Mouse (Mus musculus): Measurements from ENCODE around the gene 6330409D20Rik. TPM values are rescaled to one million over a fixed set of nuclear protein-coding genes. Genes with fewer than 3 reads are reported as not detected.

6330409D20Rik gene
- total RNA-seq (2021): 1 to 10 TPM; 3.0 to 3.2 TPM

DNA sequence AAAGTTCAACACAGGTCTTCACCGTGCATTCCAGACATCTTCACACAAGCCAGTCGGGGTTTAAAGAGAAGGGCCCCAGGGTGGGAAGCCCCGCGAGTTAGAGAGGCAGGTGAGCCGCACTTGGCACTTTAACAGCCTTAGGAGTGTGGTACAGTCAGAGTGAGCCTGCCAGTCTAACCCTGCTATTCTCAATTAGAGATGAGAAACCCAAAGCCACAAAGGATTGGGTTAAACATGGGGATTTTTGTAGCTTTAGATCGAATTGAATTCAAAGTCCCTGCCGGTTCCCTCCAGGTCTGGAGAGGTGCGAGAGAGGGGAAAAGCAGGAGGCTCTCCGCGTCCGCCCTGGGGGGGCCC lies at the start of gene 6330409D20Rik:
TSS of gene 6330409D20Rik (minus strand) at position 101 of the 357 bp plus-strand sequence.
- DNase-seq: no peak
- intact Hi-C loops (cut with DNase I): no loop called here

DNA sequence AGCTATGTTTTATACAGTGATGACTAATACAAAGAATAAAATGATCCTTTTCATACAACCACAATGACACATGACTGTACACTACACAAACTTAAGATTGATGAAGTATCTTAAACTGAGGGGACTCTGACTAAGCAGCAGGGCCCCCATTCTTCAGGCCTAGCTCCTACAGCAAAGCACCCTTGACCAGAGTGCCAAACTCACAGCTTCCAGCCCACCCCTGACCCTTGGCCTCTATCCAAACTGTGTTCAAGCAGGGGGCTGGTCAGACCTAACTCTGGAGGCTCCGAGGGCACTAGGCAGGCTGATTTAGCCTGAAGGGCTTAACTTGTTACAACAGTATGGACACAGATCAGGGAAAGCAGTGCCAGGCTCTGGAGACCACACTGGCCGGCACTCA lies 47.8 kb upstream of the 6330409D20Rik start:
- intact Hi-C loops (cut with DNase I): loop anchor here (5.0 kb wide), 1 partner anchor 64 kb away; no protein-coding TSS in a partner anchor
- DNase-seq: no peak

DNA sequence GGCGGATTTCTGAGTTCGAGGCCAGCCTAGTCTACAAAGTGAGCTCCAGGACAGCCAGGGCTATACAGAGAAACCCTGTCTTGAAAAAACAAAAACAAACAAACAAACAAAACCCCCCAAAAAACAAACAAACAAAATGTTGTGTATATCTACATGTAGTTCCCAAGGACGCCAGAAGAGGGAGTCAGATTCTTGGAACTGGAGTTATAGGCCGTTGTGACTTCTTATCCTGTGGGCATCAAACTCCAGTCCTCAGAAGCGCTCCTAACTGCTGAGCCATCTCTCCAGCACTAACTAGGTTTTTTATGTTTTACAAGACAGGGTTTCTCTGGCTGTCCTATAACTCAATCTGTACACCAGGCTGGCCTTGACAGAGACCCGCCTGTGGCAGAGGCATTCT lies 46.4 kb upstream of the 6330409D20Rik start:
- intact Hi-C loops (cut with DNase I): loop anchor here (5.0 kb wide), 1 partner anchor 65 kb away; no protein-coding TSS in a partner anchor
- DNase-seq: no peak

DNA sequence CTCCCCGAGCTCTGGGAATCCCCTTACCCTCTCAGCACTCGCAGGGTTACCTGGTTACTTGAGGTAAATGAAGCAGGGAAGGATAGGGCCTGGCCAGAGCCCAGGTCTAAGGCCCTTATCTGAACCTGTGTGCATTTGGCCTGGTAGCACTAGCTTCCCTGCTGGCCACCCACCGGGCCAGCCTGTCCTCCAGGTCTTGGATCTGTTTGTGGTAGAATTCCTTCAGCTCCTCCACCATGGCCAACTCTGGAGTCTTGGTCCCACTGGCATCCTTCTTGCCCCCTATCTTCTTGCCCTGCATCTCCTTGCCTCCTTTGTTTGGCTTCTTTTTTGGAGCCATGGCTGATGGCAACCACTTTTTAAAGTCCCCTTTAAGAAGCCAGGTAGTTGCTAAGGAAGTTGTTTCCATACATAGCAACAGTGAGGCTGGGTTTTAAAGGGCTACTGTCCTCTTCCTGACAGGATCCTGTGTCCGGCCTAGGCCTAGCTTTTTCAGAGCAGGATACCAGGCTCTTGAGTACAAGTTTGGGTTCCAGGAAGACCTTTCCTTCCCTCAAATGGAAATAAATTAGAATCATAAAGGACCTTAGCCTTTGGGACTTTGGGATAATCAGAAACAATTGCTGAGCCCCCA lies 43.3 kb upstream of the 6330409D20Rik start, which contains the start of gene Cfap157:
TSS of gene Cfap157 (minus strand) at position 381 of the 634 bp plus-strand sequence.
- no peak for DNase-seq
- intact Hi-C loops (cut with DNase I): no loop called here

DNA sequence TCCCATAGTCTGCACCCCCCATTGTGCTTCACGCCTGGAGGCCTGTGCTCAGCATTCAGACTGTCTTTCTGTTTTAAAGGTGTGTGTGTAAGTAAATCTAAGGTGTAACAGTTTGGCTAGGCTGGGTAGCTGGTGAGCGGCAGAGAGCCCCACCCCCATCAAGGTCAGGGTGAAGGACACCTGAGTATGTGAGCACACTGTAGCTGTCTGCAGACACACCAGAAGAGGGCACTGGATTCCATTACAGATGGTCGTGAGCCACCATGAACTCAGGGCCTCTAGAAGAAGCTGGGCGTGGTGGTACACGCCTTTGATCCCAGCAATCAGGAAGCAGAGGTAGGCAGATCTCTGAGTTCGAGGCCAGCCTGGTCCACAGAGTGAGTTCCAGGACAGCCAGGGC lies 40.9 kb upstream of the 6330409D20Rik start:
- intact Hi-C loops (cut with DNase I): no loop called here
- no peak for DNase-seq

DNA sequence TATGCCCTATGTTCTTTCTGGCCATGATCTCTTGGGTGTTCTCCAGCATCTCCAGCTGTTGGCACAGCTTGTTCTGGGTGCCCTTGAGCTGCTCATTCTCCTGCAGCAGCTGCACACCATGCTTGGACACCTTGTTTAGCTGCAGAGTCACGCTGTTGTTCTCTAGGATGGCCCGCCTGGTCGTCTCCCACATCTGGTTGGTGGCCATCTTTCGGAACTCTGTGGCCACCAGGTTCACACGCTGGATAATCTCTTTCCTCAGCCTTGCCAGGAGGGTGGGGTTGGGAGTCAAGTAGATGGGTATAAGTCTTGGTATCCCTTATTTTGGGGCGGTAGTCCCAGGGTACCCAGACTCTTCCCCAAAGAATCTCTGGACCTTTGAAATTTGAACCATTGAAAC lies 38.9 kb upstream of the 6330409D20Rik start:
- no peak for DNase-seq
- intact Hi-C loops (cut with DNase I): no loop called here

DNA sequence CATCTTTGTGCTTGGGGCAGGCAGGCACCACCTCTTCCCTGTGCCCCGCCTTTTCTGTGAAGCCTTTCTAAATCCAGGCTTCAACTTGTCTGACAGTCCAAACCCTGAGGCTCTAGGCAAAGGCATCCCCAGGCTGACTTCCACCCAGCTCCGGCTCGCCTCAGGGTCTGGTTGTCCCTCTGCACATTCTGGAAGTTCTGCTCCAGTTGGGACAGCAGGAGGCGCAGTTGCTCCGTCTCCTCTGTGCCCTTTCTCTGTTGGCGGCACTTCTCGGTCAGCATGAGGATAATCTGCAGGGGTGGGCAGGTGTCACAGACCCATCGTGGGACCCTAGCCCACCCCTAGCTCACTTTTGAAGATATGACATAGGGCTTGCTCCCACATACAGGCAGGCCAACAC lies 38.3 kb upstream of the 6330409D20Rik start:
- intact Hi-C loops (cut with DNase I): no loop called here
- DNase-seq: peak; percentile 73

DNA sequence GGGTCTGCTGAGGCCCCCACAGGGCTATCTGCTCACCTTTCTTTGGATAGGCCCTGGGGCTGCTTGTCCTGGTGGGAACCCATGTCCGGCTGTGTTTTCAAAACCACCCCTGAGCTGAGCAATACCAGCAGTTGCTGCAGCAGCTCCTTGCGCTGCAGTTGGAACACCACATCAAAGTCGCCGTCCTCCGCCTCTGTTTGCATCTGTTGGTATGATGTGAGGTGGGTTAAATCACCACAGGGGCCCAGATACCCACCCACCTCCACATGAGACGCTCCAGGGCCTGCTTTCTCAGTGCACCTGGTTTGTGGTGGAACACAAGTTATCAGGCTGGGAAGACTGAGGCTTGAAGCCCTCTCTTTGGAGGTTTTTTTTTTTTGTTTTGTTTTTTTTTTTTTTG lies 37.3 kb upstream of the 6330409D20Rik start:
- no peak for DNase-seq
- intact Hi-C loops (cut with DNase I): no loop called here

DNA sequence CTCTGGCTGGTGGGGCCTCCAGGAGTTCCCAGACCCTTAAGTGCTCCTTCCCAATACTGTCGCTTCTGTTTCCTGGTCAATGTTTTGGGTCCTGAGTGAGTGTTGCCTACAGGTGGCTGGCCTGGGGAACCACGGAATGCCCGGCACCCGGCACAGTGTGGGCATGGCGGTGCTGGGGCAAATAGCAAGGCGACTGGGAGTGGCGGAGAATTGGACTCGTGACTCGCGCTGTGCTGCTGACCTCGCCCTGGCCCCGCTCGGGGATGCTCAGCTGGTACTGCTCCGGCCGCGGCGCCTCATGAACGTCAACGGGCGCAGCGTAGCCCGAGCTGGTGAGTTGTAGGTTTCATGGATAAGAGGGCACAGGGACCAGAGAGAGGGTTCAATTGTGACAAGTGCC lies 35.4 kb upstream of the 6330409D20Rik start:
- no peak for DNase-seq
- intact Hi-C loops (cut with DNase I): no loop called here

DNA sequence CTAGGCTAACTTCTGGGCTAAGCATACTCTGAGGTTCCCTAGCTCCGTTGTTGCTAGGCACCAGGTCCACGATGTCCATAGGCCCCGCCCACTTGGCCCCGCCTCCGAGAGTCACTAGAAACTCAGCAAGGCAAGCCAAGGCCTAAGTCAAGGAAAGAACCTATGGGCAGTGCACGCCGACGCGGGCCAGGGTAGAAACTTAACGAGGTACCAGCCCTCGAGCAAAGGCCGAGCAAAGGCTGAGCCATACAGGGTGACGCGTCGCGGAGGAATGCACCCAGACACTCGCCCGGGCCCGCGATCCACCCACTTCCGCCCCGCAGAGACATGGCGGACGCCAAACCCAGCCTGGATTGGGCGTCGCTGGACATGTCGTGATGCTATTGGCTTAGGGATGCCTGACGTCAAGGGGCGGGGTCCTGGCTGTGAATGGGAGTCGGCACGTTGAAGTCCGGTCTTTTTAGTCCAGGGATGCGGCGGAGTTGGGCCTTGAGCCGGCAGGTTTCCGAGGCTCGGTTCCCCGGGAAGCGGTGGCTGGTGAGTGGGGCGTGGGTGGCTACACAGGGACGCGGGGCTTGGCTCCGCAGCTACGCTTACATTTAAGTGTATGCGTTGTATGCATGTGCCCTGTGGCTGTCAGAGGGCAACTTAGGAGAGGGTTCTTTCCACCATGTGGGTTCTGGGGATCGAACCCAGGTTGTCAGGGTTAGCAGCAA lies 34.7 kb upstream of the 6330409D20Rik start, which contains the start of the genes Ttc16 and Ptrh1:
TSS of gene Ttc16 (minus strand) at position 275 of the 716 bp plus-strand sequence.
TSS of gene Ptrh1 (plus strand) at position 428 of the 716 bp plus-strand sequence.
- peak; percentile 97 for DNase-seq
- intact Hi-C loops (cut with DNase I): no loop called here

DNA sequence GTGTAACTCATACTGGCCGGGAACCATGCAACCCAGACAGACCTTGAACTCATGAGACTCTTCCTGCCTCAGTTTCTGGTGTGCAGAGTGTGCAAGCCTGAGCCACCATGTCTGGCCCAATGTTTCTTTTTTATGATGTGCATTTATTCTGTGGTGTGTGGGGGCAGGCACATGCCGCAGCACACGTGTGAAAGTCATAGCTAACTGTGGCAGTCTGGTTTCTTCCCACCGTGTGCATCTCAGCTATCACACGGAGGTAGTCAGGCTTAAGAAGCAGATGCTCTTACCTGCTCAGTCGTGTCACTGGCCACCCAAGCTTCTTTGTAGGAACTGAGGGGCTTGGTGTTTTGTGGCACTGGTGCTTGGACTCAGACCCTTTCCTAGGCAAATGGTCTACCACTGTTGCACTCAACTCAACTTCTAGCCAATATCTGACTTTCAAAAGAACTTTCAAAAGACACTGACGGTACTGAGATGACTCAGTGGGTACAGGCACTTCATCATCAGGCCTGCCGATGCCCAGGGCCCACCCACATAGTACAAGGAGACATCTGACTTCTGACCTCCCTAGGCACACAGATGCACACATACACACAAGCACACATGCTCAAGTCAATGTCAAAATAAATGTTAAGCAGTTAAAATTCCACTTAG lies 31.9 kb upstream of the 6330409D20Rik start:
- DNase-seq: no peak
- intact Hi-C loops (cut with DNase I): no loop called here

DNA sequence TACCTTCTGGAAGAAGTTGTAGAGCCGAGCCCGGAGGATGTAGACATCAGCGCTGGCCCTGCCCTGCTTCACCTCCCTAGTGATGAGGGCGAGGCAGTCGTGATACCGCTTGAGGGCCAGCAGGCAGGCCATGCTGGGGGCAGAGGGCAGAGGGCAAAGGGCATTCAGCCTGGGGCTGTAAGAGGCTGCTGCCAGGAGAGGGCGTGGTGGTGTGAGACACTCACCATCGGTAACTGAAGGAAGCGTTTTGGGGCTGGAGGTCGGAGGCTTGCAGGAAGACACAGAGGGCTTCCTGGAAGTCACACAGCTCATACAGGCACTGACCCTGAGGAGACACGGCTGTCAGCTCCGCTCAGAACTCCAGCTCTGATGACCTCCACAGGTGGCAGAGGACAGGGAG lies 31.1 kb upstream of the 6330409D20Rik start:
- intact Hi-C loops (cut with DNase I): no loop called here
- no peak for DNase-seq

DNA sequence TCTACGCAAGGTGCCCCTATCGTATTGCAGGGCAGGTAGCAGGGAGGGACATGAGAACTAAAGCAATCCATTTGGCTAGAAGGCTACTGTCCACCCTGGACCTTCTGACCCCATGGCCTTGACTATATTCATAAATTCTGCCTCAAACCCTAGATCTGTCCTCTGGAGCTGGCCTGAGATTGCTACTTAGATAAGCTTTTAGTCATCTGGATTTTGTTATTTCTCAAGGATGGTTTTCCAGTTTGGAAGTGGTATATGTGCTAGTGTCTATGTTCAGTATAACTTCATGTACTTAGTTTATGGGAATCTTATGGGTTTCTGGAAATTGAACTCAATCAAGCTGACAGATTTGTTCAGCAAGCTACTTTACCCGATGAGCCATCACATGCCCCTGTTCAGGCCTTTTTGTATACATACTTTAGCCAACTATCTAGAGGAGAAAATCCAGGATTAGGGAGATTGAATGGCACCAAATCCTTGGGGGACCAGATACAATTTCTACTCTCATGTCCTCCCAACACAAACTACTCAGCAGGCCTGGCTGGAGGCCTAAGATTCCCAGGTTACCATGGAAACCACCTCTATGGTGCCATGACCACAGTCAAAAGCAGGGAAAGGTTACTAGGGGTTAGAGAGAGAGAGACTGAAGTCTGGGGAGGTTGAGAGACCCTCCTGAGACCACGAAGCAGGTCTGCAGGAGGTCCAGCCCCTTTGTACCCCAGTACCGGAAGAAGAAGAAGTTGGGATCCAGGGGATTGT lies 28.7 kb upstream of the 6330409D20Rik start:
- DNase-seq: peak; percentile 48
- intact Hi-C loops (cut with DNase I): no loop called here

DNA sequence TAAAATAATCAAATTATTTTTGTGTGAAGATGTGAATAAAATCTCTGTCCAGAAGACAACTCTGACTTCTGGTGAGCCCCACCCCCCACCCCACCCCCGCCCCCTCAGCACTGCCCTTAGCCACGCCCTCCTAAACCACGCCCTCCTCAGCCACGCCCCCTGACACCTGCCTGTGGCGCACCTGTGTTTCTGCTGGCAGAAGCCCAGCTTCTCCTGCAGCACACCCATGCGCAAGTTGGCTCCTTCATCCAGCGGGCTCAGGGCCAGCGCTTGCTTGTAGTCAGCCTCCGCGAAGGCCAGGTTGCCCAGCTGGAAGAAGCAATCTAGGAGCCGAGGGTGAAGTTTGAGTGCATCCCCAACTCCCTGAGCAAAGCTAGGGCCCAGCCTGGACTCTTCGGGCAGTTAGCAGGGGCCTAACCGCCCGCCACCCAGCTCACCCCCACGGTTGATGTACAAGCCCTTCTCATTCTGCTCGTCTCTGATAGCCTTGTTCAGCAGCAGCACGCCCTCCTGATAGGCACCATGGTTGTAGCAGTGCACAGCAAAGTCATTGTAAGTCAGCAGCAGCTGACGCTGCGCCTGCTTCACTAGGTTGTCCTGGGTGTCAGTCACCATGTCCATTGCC lies 28.0 kb upstream of the 6330409D20Rik start:
- DNase-seq: peak; percentile 66
- intact Hi-C loops (cut with DNase I): no loop called here

DNA sequence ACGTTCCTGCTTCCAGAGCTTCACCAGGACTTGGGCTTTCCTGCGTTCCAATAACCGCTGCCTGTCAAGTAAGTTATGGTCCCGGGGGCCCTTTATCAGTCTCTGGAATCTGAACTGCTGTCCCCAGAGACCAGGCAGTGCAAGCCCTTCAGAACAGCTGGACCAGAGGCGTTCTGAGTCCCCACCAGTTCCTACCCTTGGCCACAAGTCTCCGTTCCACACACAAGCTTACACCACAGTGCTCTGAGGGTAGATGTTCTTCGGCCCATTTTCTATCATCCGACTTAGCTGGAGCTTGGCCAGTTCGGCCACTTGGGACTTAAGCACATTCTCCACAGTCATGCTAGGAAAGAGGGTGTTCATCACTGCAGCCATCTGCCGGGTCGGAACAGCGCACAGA lies 26.4 kb upstream of the 6330409D20Rik start:
- no peak for DNase-seq
- intact Hi-C loops (cut with DNase I): no loop called here

DNA sequence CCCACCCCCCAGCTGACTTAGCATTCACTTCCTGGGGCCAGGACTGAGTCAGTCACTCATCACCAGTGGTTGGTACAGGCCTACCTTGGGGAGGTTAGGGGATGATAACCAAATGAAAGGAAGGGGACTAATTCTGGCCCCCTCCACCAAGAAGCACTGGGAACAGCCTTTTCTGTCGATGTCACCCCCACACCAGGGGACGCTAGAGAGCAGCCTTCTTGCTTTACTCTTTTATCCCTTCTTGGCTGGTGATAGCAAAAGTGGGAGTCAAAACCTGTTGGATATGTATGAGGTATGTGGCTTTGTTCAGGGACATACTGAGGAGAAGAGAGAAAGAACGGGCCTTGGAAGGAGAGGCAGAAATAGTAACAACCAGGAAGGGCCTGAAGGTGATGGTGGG lies 22.5 kb upstream of the 6330409D20Rik start:
- intact Hi-C loops (cut with DNase I): no loop called here

DNA sequence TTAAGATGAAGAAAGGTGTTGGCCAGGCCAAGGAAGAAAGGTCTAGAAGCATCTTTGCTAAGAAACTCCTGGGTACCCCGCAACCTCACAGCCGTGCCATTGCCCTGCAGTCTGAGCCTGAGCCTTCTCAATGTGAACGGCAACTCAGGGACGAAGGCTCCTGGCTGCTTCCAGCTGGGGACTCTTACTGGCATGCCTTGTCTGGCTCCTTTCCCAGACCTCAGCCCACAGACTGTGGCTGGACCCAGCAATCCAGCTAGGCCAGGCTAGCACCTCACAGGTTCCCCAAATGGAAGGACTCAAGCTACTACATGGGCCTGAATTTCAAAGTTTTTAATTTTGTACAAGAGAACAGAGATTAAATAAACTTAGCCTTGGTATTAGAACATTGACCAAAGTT lies 21.0 kb upstream of the 6330409D20Rik start:
- DNase-seq: peak; percentile 49
- intact Hi-C loops (cut with DNase I): no loop called here

More for the DNA sequence above, 22.5 kb upstream of the 6330409D20Rik start:
- no peak for DNase-seq

DNA sequence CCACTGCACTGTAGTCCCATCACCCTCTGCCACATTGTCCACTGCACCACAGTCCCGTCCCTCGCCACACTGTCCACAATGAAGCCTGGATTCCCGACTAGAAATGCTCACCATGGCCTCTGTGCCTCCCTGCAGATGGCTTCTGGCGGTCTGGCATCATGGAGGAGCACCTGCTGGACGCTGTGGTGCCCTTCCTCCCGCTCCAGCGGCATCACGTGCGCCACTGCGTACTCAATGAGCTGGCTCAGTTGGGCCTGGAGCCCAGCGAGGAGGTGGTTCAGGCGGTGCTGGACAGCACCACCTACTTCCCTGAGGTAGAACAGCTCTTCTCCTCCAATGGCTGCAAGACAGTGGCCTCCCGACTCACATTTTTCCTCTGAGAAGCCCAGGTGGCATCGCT lies 20.5 kb upstream of the 6330409D20Rik start:
- DNase-seq: peak; percentile 40
- intact Hi-C loops (cut with DNase I): no loop called here

DNA sequence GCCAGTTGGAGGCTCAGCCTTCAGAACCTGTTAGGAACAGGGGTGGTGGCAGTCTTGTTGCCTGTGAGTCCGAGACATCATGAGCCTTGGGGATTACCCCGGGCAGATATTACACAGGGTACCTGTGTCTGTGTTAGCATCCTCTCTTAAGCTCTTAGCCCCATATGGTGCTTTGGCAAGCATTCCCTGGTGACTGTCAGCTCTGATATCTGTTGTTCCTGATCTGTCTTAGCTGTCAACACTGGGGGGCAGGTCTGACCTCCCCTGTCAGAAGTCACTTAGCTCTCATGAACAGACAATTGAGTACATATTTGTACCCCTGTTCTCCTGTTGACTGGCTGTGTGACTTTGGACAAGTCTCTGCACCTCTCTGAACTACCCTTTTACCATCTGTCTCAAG lies 18.2 kb upstream of the 6330409D20Rik start:
- DNase-seq: no peak
- intact Hi-C loops (cut with DNase I): no loop called here

DNA sequence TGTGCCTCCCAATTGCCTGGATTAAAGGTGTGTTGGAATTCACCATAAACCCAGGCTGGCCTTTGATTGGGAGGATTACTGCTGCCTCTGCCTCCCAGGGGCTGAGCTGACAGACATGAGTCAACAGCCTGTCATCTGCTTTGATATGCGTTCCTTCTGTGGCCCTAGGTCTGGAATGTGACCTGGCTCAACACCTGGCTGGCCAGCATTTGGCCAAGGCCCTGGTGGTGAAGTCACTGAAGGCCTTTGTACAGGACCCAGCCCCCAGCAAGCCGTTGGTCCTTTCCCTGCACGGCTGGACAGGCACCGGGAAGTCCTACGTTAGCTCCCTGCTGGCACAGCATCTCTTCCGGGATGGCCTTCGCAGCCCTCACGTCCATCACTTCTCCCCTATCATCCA lies 17.7 kb upstream of the 6330409D20Rik start:
- intact Hi-C loops (cut with DNase I): no loop called here
- no peak for DNase-seq
